Mouse (Mus musculus): Measurements from ENCODE around the gene Gm20388.

GRCm38 (mm10) chr8:122240241-122241026 is 2329.8 kb downstream of the Gm20388 start:
- TF ChIP-seq CTCF (IDR thresholded peaks at IDR 0.05; ENCODE audit: low read depth, low read length) (no peak), POLR2A (IDR thresholded peaks at IDR 0.05; ENCODE audit: insufficient read depth, low read length) (no peak)

All from ES-Bruce4 (cell line).